Mouse (Mus musculus): ENCODE results near the gene Adam12. TPM values are rescaled to one million over a fixed set of nuclear protein-coding genes. Genes with fewer than 3 reads are reported as not detected.

Adam12 gene
- total RNA-seq, 2 experiments from 2014 or later = 4.0 to 7.6 TPM

GRCm38 (mm10) chr7:134227101-134227500, 4.8 kb downstream of the Adam12 start:
- DNase-seq (ENCODE audit: low spot score in 2 of 2) = no peak
- intact Hi-C loops (cut with DNase I) = loop anchor here (10.0 kb wide), 1 partner anchor 202 kb away; no protein-coding TSS in a partner anchor

GRCm38 (mm10) chr7:134226231-134226630, 5.7 kb downstream of the Adam12 start:
- intact Hi-C loops (cut with DNase I) = loop anchor here (10.0 kb wide), 1 partner anchor 201 kb away; no protein-coding TSS in a partner anchor

GRCm38 (mm10) chr7:134224741-134225612, 7.0 kb downstream of the Adam12 start:
- peak; percentile 48 to 54 for DNase-seq (ENCODE audit: low spot score in 2 of 2)
- intact Hi-C loops (cut with DNase I) = loop anchor here (2.0 to 10.0 kb wide), 3 partner anchors 122 to 368 kb away; no protein-coding TSS in a partner anchor

More at GRCm38 (mm10) chr7:134226231-134226630, 5.7 kb downstream of the Adam12 start:
- no peak for DNase-seq (ENCODE audit: low spot score in 2 of 2)

- intact Hi-C loops (cut with DNase I) = loop anchor here (2.0 to 10.0 kb wide), 3 partner anchors 123 to 368 kb away; no protein-coding TSS in a partner anchor
- DNase-seq (ENCODE audit: low spot score in 2 of 2) = no peak
Measured at GRCm38 (mm10) chr7:134224421-134224740, 7.6 kb downstream of the Adam12 start.

- intact Hi-C loops (cut with DNase I) = loop anchor here (2.0 to 10.0 kb wide), 4 partner anchors 124 to 367 kb away; no protein-coding TSS in a partner anchor
- DNase-seq (ENCODE audit: low spot score in 2 of 2) = peak; percentile 78 to 81
Measured at GRCm38 (mm10) chr7:134223444-134224161, 8.3 kb downstream of the Adam12 start.

- intact Hi-C loops (cut with DNase I) = no loop called here
Measured at GRCm38 (mm10) chr7:134207956-134208355, 24.0 kb downstream of the Adam12 start.

GRCm38 (mm10) chr7:134193089-134193488, 38.9 kb downstream of the Adam12 start:
- intact Hi-C loops (cut with DNase I) = no loop called here
- DNase-seq (ENCODE audit: low spot score in 2 of 2) = no peak

More at GRCm38 (mm10) chr7:134207956-134208355, 24.0 kb downstream of the Adam12 start:
- peak; percentile 44 to 45 for DNase-seq (ENCODE audit: low spot score in 2 of 2)

- intact Hi-C loops (cut with DNase I) = no loop called here
- DNase-seq (ENCODE audit: low spot score in 2 of 2) = no peak
Measured at GRCm38 (mm10) chr7:134190101-134190500, 41.8 kb downstream of the Adam12 start.

- intact Hi-C loops (cut with DNase I) = no loop called here
- DNase-seq (ENCODE audit: low spot score in 2 of 2) = no peak
Measured at GRCm38 (mm10) chr7:134188565-134188964, 43.4 kb downstream of the Adam12 start.

GRCm38 (mm10) chr7:134187946-134188345, 44.0 kb downstream of the Adam12 start:
- intact Hi-C loops (cut with DNase I) = no loop called here
- no peak for DNase-seq (ENCODE audit: low spot score in 2 of 2)

- intact Hi-C loops (cut with DNase I) = no loop called here
- DNase-seq (ENCODE audit: low spot score in 2 of 2) = no peak
Measured at GRCm38 (mm10) chr7:134186497-134186896, 45.4 kb downstream of the Adam12 start.

- intact Hi-C loops (cut with DNase I) = no loop called here
- DNase-seq (ENCODE audit: low spot score in 2 of 2) = no peak
Measured at GRCm38 (mm10) chr7:134185751-134186150, 46.2 kb downstream of the Adam12 start.

- no peak for DNase-seq (ENCODE audit: low spot score in 2 of 2)
Measured at GRCm38 (mm10) chr7:134181717-134182116, 50.2 kb downstream of the Adam12 start.

GRCm38 (mm10) chr7:134181056-134181455, 50.9 kb downstream of the Adam12 start:
- intact Hi-C loops (cut with DNase I) = no loop called here
- no peak for DNase-seq (ENCODE audit: low spot score in 2 of 2)

More at GRCm38 (mm10) chr7:134181717-134182116, 50.2 kb downstream of the Adam12 start:
- intact Hi-C loops (cut with DNase I) = no loop called here

- intact Hi-C loops (cut with DNase I) = no loop called here
- no peak for DNase-seq (ENCODE audit: low spot score in 2 of 2)
Measured at GRCm38 (mm10) chr7:134177051-134177450, 54.9 kb downstream of the Adam12 start.

- intact Hi-C loops (cut with DNase I) = no loop called here
- DNase-seq (ENCODE audit: low spot score in 2 of 2) = no peak
Measured at GRCm38 (mm10) chr7:134175201-134175600, 56.7 kb downstream of the Adam12 start.

GRCm38 (mm10) chr7:134173442-134174090, 58.4 kb downstream of the Adam12 start:
- intact Hi-C loops (cut with DNase I) = no loop called here
- no peak for DNase-seq (ENCODE audit: low spot score in 2 of 2)

- intact Hi-C loops (cut with DNase I) = no loop called here
Measured at GRCm38 (mm10) chr7:134170180-134170910, 61.6 kb downstream of the Adam12 start.

GRCm38 (mm10) chr7:134169780-134170179, 62.2 kb downstream of the Adam12 start:
- intact Hi-C loops (cut with DNase I) = no loop called here
- no peak for DNase-seq (ENCODE audit: low spot score in 2 of 2)

More at GRCm38 (mm10) chr7:134170180-134170910, 61.6 kb downstream of the Adam12 start:
- DNase-seq (ENCODE audit: low spot score in 2 of 2) = no peak

All from left cerebral cortex, postnatal 36 days (tissue).